Mouse (Mus musculus): Measurements from ENCODE around the gene Rfesd. TPM values are rescaled to one million over a fixed set of nuclear protein-coding genes. Genes with fewer than 3 reads are reported as not detected.
A peak's percentile ranks its signal among the peaks of the same experiment; 100 is the strongest.

Rfesd gene
- 10 to 100 TPM; 14.2 to 15.1 TPM for total RNA-seq (2021)

GRCm38 (mm10) chr13:76017974-76018843 lies at the start of gene Rfesd:
TSS of gene Rfesd (minus strand) at chr13:76018719.
- peak; percentile 99 for DNase-seq
- intact Hi-C loops (cut with DNase I), result loop anchor here (5.0 kb wide), 1 partner anchor 76 kb away; the partner anchor contains the start of gene Rhobtb3

GRCm38 (mm10) chr13:76064363-76064945 lies 45.9 kb upstream of the Rfesd start:
- intact Hi-C loops (cut with DNase I), result no loop called here
- no peak for DNase-seq

GRCm38 (mm10) chr13:76063548-76063947 lies 45.0 kb upstream of the Rfesd start:
- intact Hi-C loops (cut with DNase I), result no loop called here
- no peak for DNase-seq

GRCm38 (mm10) chr13:76062569-76062968 lies 44.0 kb upstream of the Rfesd start:
- intact Hi-C loops (cut with DNase I), result no loop called here
- DNase-seq, result no peak

- peak; percentile 8 for DNase-seq
- intact Hi-C loops (cut with DNase I), result no loop called here
Measured at GRCm38 (mm10) chr13:76062126-76062525, 43.6 kb upstream of the Rfesd start.

- intact Hi-C loops (cut with DNase I), result no loop called here
- no peak for DNase-seq
Measured at GRCm38 (mm10) chr13:76059591-76059990, 41.1 kb upstream of the Rfesd start.

GRCm38 (mm10) chr13:76057267-76058069 lies 38.9 kb upstream of the Rfesd start:
- intact Hi-C loops (cut with DNase I), result no loop called here
- DNase-seq, result no peak

- no peak for DNase-seq
- intact Hi-C loops (cut with DNase I), result no loop called here
Measured at GRCm38 (mm10) chr13:76056896-76057266, 38.4 kb upstream of the Rfesd start, which contains the start of gene Gpr150. TSS of gene Gpr150 (minus strand) at chr13:76056996.

GRCm38 (mm10) chr13:76056261-76056724 lies 37.8 kb upstream of the Rfesd start:
- DNase-seq, result peak; percentile 77
- intact Hi-C loops (cut with DNase I), result no loop called here

- intact Hi-C loops (cut with DNase I), result no loop called here
- DNase-seq, result peak; percentile 37
Measured at GRCm38 (mm10) chr13:76055391-76056232, 37.1 kb upstream of the Rfesd start.

GRCm38 (mm10) chr13:76044971-76045370 lies 26.5 kb upstream of the Rfesd start:
- no peak for DNase-seq
- intact Hi-C loops (cut with DNase I), result no loop called here

GRCm38 (mm10) chr13:76042455-76042854 lies 23.9 kb upstream of the Rfesd start:
- intact Hi-C loops (cut with DNase I), result no loop called here
- no peak for DNase-seq

GRCm38 (mm10) chr13:76024588-76024987 lies 6.1 kb upstream of the Rfesd start:
- DNase-seq, result no peak
- intact Hi-C loops (cut with DNase I), result loop anchor here (5.0 to 10.0 kb wide), 3 partner anchors 147 to 797 kb away; no protein-coding TSS in a partner anchor

GRCm38 (mm10) chr13:76021782-76022181 lies 3.3 kb upstream of the Rfesd start:
- DNase-seq, result no peak
- intact Hi-C loops (cut with DNase I), result loop anchor here (5.0 to 10.0 kb wide), 3 partner anchors 144 to 794 kb away; no protein-coding TSS in a partner anchor

GRCm38 (mm10) chr13:76018844-76019400 lies 403 bp upstream of the Rfesd start:
- intact Hi-C loops (cut with DNase I), result loop anchor here (5.0 kb wide), 1 partner anchor 77 kb away; the partner anchor contains the start of gene Rhobtb3
- DNase-seq, result no peak

- no peak for DNase-seq
- intact Hi-C loops (cut with DNase I), result loop anchor here (5.0 kb wide), 1 partner anchor 75 kb away; the partner anchor contains the start of gene Rhobtb3
Measured at GRCm38 (mm10) chr13:76017465-76017864, 1.1 kb downstream of the Rfesd start.

- no peak for DNase-seq
- intact Hi-C loops (cut with DNase I), result no loop called here
Measured at GRCm38 (mm10) chr13:76014511-76014910, 4.0 kb downstream of the Rfesd start.

GRCm38 (mm10) chr13:76003272-76003671 lies 15.2 kb downstream of the Rfesd start:
- intact Hi-C loops (cut with DNase I), result no loop called here
- no peak for DNase-seq
